Mouse (Mus musculus): ENCODE measurements around the gene Ubp1.

DNA sequence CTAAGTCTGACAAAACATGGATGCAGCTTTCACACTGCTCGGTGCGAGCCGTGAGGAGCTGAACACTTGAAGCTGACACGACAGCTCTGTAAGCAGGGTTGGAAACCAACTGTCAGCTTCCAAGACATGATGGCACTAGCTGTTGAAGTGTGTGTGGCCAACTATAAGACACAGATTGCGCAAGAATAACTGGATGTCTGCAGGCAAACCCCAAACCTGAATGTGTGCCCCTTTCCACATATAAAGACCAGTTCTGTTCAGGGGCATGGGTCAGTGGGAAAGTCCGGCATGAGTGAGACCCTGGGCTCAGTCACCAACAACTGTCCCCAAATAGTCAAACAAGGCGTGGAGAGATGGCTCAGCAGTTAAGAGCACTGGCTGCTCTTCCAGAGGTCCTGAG is 62.1 kb downstream of the Ubp1 start:
- TF ChIP-seq CTCF (IDR thresholded peaks at IDR 0.05; ENCODE audit: low read depth) (no peak), EP300 (IDR thresholded peaks at IDR 0.05; ENCODE audit: low read depth) (no peak)

Data from liver, embryonic 14.5 days (tissue).